Mouse (Mus musculus) skeletal muscle tissue, adult 2 months (tissue): ENCODE measurements around the gene Fam189b.
A peak's percentile ranks its signal among the peaks of the same experiment; 100 is the strongest.
"Not testable (repeated sequence)": the region's sequence is repeated elsewhere in the genome, so short reads cannot be mapped to it uniquely, and the experiment has no call there.

Source experiments
- DNase-seq: peaks from one replicate; pipeline ENCODE4 v3.0.0-alpha.2; 2012; ENCODE audit warnings: low read depth, low spot score

The Fam189b gene

GRCm38 (mm10) chr3:89203142-89203514 lies 20.2 kb downstream of the Fam189b start:
- DNase-seq: no peak

GRCm38 (mm10) chr3:89206079-89206478 lies 23.1 kb downstream of the Fam189b start:
- no peak for DNase-seq

GRCm38 (mm10) chr3:89206695-89207094 lies 23.8 kb downstream of the Fam189b start:
- DNase-seq: no peak

GRCm38 (mm10) chr3:89208075-89208657 lies 25.2 kb downstream of the Fam189b start:
- no peak for DNase-seq

GRCm38 (mm10) chr3:89208736-89209135 lies 25.8 kb downstream of the Fam189b start:
- DNase-seq: no peak

- DNase-seq: no peak
These were observed 26.8 kb downstream of the Fam189b start for GRCm38 (mm10) chr3:89209731-89210130.

GRCm38 (mm10) chr3:89210162-89210561 lies 27.2 kb downstream of the Fam189b start:
- no peak for DNase-seq

GRCm38 (mm10) chr3:89210731-89211130 lies 27.8 kb downstream of the Fam189b start:
- DNase-seq: no peak

- DNase-seq: peak; percentile 87
These were observed 31.0 kb downstream of the Fam189b start for GRCm38 (mm10) chr3:89213803-89214530.

GRCm38 (mm10) chr3:89214681-89215411 lies 31.9 kb downstream of the Fam189b start, which contains the start of gene Thbs3:
TSS of gene Thbs3 (plus strand) at chr3:89215180.
- no peak for DNase-seq

GRCm38 (mm10) chr3:89215853-89216252 lies 32.9 kb downstream of the Fam189b start:
- peak; percentile 78 for DNase-seq

- not testable (repeated sequence) for DNase-seq
These were observed 33.5 kb downstream of the Fam189b start for GRCm38 (mm10) chr3:89216407-89216806.

- no peak for DNase-seq
These were observed 35.3 kb downstream of the Fam189b start for GRCm38 (mm10) chr3:89218271-89218670.

- no peak for DNase-seq
These were observed 36.6 kb downstream of the Fam189b start for GRCm38 (mm10) chr3:89219546-89219945.

- DNase-seq: no peak
These were observed 38.2 kb downstream of the Fam189b start for GRCm38 (mm10) chr3:89221167-89221566.

GRCm38 (mm10) chr3:89224796-89225195 lies 41.9 kb downstream of the Fam189b start:
- DNase-seq: no peak

- no peak for DNase-seq
These were observed 42.4 kb downstream of the Fam189b start for GRCm38 (mm10) chr3:89225321-89225815.

- no peak for DNase-seq
These were observed 43.0 kb downstream of the Fam189b start for GRCm38 (mm10) chr3:89225918-89226317.

GRCm38 (mm10) chr3:89226361-89226760 lies 43.4 kb downstream of the Fam189b start:
- no peak for DNase-seq

GRCm38 (mm10) chr3:89226900-89227299 lies 44.0 kb downstream of the Fam189b start, which contains the start of gene Mtx1:
TSS of gene Mtx1 (minus strand) at chr3:89227088.
- DNase-seq: no peak

- DNase-seq: peak; percentile 53
These were observed 44.6 kb downstream of the Fam189b start for GRCm38 (mm10) chr3:89227307-89228179.
